In the genomic region with DNA sequence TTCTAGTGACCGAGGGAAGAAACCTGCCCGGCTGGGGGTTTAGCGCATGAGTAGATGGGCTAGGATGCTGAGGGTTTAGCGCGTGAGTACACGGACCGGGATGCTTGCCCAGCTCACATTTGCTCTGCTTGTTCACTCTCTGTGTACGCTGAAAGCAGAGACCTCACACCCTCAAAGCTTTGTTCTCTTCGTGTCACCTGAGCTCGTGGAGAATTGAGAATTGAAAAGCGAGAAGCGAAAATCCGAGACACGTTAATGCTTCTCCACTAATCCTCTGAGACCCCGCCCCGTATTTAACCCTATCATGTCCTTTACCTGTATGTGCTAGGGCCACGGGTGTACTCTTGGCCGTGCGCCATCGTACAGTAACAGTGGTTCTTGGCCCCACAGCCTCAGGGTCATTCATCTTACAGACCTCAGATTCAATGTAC, we compare ENCODE assay signal across 9 mouse cellular contexts. TPM values are rescaled to one million over a fixed set of nuclear protein-coding genes. Genes with fewer than 3 reads are reported as not detected.
DNase-seq lines count a peak whose midpoint lies in the region; ATAC-seq and TF ChIP-seq lines count a peak whose summit lies in the region.
"Had no signal": no experiment of that assay in that cellular context is flagged by ENCODE, and none has a peak within 500 bp of the region (broad histone marks: within the 10 kb centered on the region; RNA-seq: fewer than 3 reads in every experiment).

No protein-coding gene starts in this region.

- no peaks in the 10 kb centered on the region for H3K36me3 ChIP-seq in limb, embryonic 13.5 days
- H3K36me3 ChIP-seq in stomach, embryonic 14.5 days (ENCODE audit: control insufficient read depth, insufficient read depth, low read length): no peaks in the 10 kb centered on the region
- H3K36me3 ChIP-seq: liver, embryonic 13.5 days had no signal

- H3K4me3 ChIP-seq in lung, adult 2 months (replicated peaks; ENCODE audit: extremely low read depth, low read depth, low read length): no peak overlapping the region
- peak overlapping the region; percentile 31 for H3K4me3 ChIP-seq in limb, embryonic 13.5 days
- H3K4me3 ChIP-seq in stomach, embryonic 14.5 days (ENCODE audit: low read depth, low read length): no peak overlapping the region
- H3K4me3 ChIP-seq: liver, embryonic 13.5 days had no signal

- no peak overlapping the region for H3K27ac ChIP-seq in limb, embryonic 13.5 days
- H3K27ac ChIP-seq in stomach, embryonic 14.5 days (ENCODE audit: low read length): no peak overlapping the region
- H3K27ac ChIP-seq: liver, embryonic 13.5 days had no signal

- H3K9me3 ChIP-seq in limb, embryonic 13.5 days: 0 out of 2 replicates have a peak, but pooled peaks cover 6% of the 10 kb centered on the region
- no peaks in the 10 kb centered on the region for H3K9me3 ChIP-seq in stomach, embryonic 14.5 days (ENCODE audit: control insufficient read depth, low read depth, low read length)
- H3K9me3 ChIP-seq: liver, embryonic 13.5 days had no signal

- H3K4me2 ChIP-seq in limb, embryonic 13.5 days (replicated peaks): peak overlapping the region; percentile 59
- H3K4me2 ChIP-seq in stomach, embryonic 14.5 days (replicated peaks; ENCODE audit: low read depth, low read length): peak overlapping the region; percentile 30
- H3K4me2 ChIP-seq: liver, embryonic 13.5 days had no signal

- TF ChIP-seq CTCF in lung, adult 2 months (IDR thresholded peaks at IDR 0.05; ENCODE audit: insufficient read depth, low read length): no peak

- no peaks in the 10 kb centered on the region for H3K4me1 ChIP-seq in lung, adult 2 months (ENCODE audit: control insufficient read depth, insufficient read depth, low read length)
- H3K4me1 ChIP-seq in limb, embryonic 13.5 days: peaks cover 9% of the 10 kb centered on the region
- H3K4me1 ChIP-seq in stomach, embryonic 14.5 days (ENCODE audit: control insufficient read depth, insufficient read depth, low read length): no peaks in the 10 kb centered on the region

- peak; percentile 46 to 50 for DNase-seq in cerebellum, postnatal 14 days
- DNase-seq in cerebellum, adult 11 months: no peak
- peak; percentile 11 for DNase-seq in lung, postnatal 10 days
- no peak for DNase-seq in lung, adult 2 months
- no peak for DNase-seq in adrenal gland, adult (ENCODE audit: inconsistent age in 2 of 2, low spot score in 1 of 2)
- DNase-seq in left cerebral cortex, adult 11 months (ENCODE audit: low spot score): no peak
- DNase-seq: liver, embryonic 13.5 days had no signal

- no peak for ATAC-seq in limb, embryonic 13.5 days (ENCODE audit: low FRiP score, low read depth)
- no peak for ATAC-seq in stomach, embryonic 14.5 days (ENCODE audit: insufficient number of reproducible peaks, insufficient read depth, low FRiP score, low read depth)

- H3K27me3 ChIP-seq in limb, embryonic 13.5 days: peaks cover 17% of the 10 kb centered on the region
- no peaks in the 10 kb centered on the region for H3K27me3 ChIP-seq in stomach, embryonic 14.5 days (ENCODE audit: control insufficient read depth, insufficient read depth, low read length)

- no peak for TF ChIP-seq POLR2A in lung, adult 2 months (IDR thresholded peaks at IDR 0.05; ENCODE audit: borderline replicate concordance, extremely low read depth, low read depth, low read length)

- 11% methylated on average over 20 of the region's 20 CpGs for WGBS in lung, adult 2 months
- 3% methylated on average over 20 of the region's 20 CpGs for WGBS in limb, embryonic 13.5 days
- WGBS in stomach, embryonic 14.5 days: 4% methylated on average over 20 of the region's 20 CpGs

- H3K9ac ChIP-seq in limb, embryonic 13.5 days: peak overlapping the region; percentile 35; the same call in 1 of the 2 replicates
- H3K9ac ChIP-seq in stomach, embryonic 14.5 days (replicated peaks; ENCODE audit: low read depth, low read length): no peak overlapping the region
- H3K9ac ChIP-seq: liver, embryonic 13.5 days had no signal

RNA-seq across cellular contexts. Expression of gene Tmem150c, which starts 38.9 kb away (rescaled TPM):
- 2.2 and 2.8 TPM in 2 replicates for polyA plus RNA-seq in lung, adult 2 months (2012; rRNA removed)
- polyA plus RNA-seq in limb, embryonic 13.5 days (2015; fragmentation: Nextera tagmentation; extraction: Ambion mirVana): 6.7 and 7.5 TPM in 2 replicates
- 4.7 and 4.9 TPM in 2 replicates for polyA plus RNA-seq in stomach, embryonic 14.5 days (2014; fragmentation: Nextera tagmentation; extraction: Ambion mirVana)

Comparison
In these comparisons a context has a peak if more than half of its experiments do, and no peak if none do; other contexts are left out.
1. DNase-seq: peak in cerebellum, postnatal 14 days (2 of 2) and lung, postnatal 10 days (single experiment); none in cerebellum, adult 11 months (single experiment), lung, adult 2 months (single experiment), adrenal gland, adult (0 of 2) and left cerebral cortex, adult 11 months (single experiment).